Mouse (Mus musculus) liver, embryonic 14.5 days (tissue): ENCODE results near the gene Usp36.

Source experiments
- CTCF ChIP-seq: IDR thresholded peaks from 2 replicates; pipeline ENCODE4 v1.5.1; 2016; ENCODE audit warnings: antibody characterized with exemption, low read depth, control low read depth
- EP300 ChIP-seq: IDR thresholded peaks from 2 replicates; pipeline ENCODE4 v1.6.1; 2016; ENCODE audit warnings: antibody characterized with exemption, low read depth

DNA sequence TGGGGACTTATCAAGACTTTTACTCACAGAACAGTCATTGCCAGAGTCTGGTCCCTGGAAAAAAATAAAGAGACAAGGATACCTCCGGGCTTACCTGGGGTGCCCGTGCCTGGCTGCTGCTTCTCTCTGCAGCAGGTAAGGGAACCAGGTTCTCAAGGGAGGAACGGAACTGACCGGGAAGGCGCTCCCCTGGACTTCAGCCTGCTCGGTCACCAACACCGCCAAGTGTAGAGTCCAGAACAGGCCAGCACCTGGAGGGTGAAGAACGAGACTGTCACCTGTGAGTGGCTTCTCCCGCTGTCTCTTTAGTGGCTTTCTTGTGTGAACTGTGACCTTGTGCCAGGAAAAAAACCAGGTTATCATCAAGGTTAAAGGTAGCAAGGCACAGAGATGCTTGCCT lies 2.5 kb downstream of the Usp36 start:
- TF ChIP-seq EP300 (no peak), CTCF (no peak)
